Mouse (Mus musculus) CH12.LX (cell line): Measurements from ENCODE around the gene Plch2.

Source experiments
- CTCF ChIP-seq, 2 experiments: IDR thresholded peaks in 1 of 2; conservative IDR thresholded peaks in 1 of 2; 2 replicates each; pipeline ENCODE4 v1.5.1; 2011 to 2012; ENCODE audit warnings: low read depth in 2 of 2, low read length in 2 of 2, improper control_type of control experiment in 1 of 2, inconsistent platforms in 1 of 2, mild to moderate bottlenecking in 1 of 2, moderate library complexity in 1 of 2
- MAFK ChIP-seq: IDR thresholded peaks from 2 replicates; pipeline ENCODE4 v1.6.1; 2011; ENCODE audit warnings: low read length, improper control_type of control experiment; ENCODE audit not compliant: insufficient replicate concordance
- MAZ ChIP-seq: IDR thresholded peaks from 2 replicates; pipeline ENCODE4 v1.6.1; 2012; ENCODE audit warnings: low read depth, mild to moderate bottlenecking, inconsistent platforms, low read length, improper control_type of control experiment, moderate library complexity
- NRF1 ChIP-seq: IDR thresholded peaks from 2 replicates; pipeline ENCODE4 v1.6.1; 2014; ENCODE audit warnings: low read depth, mild to moderate bottlenecking, inconsistent platforms, low read length, improper control_type of control experiment, moderate library complexity
- POLR2A ChIP-seq: IDR thresholded peaks from 2 replicates; pipeline ENCODE4 v1.6.1; 2011; ENCODE audit warnings: low read depth, mild to moderate bottlenecking, improper control_type of control experiment, low read length
- RAD21 ChIP-seq: IDR thresholded peaks from 2 replicates; pipeline ENCODE4 v1.6.1; 2011; ENCODE audit warnings: low read depth, mild to moderate bottlenecking, low read length, improper control_type of control experiment, moderate library complexity
- UBTF ChIP-seq: IDR thresholded peaks from 2 replicates; pipeline ENCODE4 v1.6.1; 2012; ENCODE audit warnings: low read depth, mild to moderate bottlenecking, inconsistent platforms, low read length, improper control_type of control experiment, moderate library complexity

DNA sequence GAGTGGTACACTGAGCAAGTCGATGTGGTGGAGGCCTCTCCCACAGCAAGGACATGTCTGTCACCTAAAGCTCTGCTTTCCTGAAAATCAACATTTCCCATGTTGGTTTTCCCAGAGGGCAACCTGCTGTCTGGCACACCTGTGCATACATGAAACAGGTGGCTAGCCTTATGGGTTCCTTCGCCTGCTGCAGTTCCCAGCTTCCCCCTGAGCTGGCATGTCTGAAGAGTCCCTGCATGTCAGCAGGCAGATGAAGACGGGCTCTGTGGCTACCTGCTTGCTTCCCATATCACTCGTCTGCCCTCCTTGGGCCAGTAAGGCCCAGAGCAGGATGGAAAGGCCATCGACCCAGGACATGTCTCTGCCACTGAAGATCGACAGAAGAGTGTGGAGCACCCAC is 40.9 kb upstream of the Plch2 start:
- TF ChIP-seq UBTF: no peak
- no peak for TF ChIP-seq POLR2A
- TF ChIP-seq CTCF (conservative IDR thresholded peaks at IDR 0.05 in 1 of 2, IDR thresholded peaks at IDR 0.05 in 1 of 2; ENCODE audit: low read depth in 2 of 2, low read length in 2 of 2): no peak
- TF ChIP-seq MAFK: no peak
- TF ChIP-seq RAD21: no peak
- TF ChIP-seq NRF1: no peak
- TF ChIP-seq MAZ: no peak
